Mouse (Mus musculus): Measurements from ENCODE around the gene Tmem30b.

The Tmem30b gene

DNA sequence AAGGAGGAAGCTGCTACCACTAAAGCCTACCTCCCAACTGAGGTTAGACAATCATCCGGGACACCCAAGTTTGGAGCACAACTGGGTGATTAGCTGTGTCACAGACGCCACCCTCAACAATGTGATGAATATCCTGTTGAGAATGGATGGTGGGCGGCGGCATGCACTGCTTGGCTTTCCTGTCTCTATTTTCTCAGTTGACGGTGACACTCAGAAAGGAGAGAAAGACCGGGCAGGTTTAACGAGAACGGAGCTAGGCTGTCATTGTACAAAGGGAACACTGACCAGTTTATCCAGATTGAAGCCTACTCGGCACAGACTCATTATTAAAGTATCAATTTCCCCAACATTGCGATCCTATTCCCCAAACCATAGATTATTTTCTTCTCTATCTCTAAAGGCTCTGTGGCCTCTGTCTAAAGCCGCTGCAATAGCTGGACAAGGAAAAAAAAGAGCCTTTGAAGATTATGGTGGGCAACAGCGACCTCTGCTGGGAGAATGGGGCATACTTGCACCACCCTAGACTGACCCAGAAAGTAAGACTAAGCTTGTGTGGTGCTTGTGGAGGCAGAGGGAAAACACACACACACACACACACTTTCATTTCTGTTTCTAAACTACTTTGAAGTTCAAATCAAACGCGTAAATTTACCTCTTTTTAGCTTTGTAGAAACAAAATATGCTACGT lies 29.0 kb downstream of the Tmem30b start:
- peak; percentile 67 for DNase-seq (ENCODE audit: low read depth, low spot score)

DNA sequence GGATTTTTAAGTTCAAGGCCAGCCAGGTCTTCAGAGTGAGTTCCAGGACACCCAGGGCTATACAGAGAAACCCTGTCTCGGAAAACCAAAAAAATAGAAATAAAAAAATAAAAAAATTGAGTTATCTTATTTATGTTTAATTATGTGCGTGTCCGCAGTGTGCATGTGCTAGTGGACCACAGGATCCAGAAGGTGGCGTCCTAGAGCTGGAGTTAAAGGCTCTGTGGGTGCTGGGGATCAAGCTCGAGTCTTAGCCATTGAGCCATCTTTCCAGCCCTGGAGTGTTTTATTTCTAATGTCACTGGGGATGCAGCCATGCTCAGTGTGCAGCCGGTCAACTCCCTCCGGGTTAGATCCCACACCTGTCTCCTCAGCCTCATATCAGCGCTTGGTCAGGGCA lies 29.7 kb downstream of the Tmem30b start:
- no peak for DNase-seq (ENCODE audit: low read depth, low spot score)

DNA sequence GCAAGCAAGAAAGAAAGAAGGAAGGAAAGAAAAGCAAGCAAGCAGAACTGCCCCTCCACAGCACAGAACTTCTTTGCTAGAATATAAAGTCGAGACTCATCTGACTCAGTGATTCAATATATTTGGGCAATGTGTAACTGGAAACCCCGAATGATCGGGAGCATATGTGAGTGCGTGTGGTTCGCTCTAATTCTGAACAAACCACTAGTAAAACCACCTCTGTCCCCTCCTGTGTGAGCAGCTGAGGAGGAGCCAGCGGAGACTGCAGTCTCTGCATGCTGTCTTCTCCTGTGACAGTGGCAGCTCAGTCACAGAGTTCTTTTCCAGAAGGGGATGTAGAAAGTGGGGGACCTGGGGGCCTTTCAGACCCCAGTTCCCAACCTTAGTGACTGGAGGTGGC lies 31.5 kb downstream of the Tmem30b start:
- no peak for DNase-seq (ENCODE audit: low read depth, low spot score)

DNA sequence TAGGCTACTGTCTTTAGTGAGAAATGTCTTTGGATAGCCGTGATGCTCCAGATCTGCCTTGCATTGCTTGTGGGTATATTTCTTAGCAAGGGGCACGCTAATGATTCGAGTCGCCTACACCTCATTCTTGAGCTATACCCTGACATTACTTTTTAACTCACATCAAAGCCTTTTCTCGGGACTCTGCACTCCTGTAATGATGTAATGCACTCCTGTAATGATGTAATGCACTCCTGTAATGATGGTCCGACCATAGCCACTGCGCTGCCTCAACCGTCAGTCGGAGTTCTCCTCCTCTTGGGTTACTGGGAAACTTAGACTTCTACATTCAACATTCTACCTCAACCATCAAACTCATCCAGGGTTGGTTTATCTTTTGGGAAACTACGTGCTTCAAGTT lies 32.2 kb downstream of the Tmem30b start:
- no peak for DNase-seq (ENCODE audit: low read depth, low spot score)

DNA sequence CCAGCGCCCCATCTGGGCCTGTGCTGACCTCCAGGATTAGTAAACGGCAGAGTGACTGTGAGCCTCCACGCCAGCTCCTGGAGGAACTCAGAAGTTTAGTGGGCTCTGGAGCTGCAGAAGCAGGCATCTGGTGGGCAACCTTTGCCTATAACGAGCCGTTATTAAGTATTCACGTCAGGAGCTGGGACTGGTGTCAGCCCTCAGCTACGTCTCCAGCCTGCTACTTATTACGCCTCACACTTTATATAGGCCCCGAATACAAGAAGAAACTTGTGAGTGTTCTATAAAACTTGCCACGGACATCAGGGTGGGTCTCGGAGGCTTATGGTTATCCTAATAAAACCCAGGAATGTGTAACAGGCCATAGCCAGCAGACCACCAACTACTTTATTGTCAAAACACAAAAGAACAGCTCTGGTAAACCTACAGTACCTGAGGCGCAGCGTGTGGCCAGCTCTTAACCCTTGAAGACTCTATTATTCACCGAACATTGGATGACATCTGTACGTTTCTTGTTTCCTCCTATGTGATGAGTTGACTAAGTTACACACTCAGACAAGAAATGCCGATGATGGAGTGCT lies 34.6 kb downstream of the Tmem30b start:
- DNase-seq (ENCODE audit: low read depth, low spot score) = no peak

DNA sequence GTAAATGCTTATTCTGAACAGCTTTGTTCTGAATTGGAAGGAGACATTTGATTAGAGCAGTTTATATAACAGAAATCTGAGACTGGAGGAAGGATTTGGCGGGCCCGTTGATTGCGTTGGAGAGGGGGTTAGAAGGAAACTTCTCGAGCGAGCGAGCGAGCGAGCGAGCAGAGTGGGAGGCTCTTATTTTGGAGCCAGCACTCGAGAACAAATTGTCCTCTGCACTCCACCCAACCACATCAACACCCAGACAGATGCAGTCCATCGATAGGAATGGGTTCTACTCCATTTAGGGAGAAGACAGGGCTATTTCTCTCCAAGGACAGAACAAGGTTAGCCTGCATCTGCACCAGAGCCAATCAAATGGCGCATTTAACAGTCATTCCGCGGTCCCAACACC lies 39.1 kb downstream of the Tmem30b start:
- no peak for DNase-seq (ENCODE audit: low read depth, low spot score)

DNA sequence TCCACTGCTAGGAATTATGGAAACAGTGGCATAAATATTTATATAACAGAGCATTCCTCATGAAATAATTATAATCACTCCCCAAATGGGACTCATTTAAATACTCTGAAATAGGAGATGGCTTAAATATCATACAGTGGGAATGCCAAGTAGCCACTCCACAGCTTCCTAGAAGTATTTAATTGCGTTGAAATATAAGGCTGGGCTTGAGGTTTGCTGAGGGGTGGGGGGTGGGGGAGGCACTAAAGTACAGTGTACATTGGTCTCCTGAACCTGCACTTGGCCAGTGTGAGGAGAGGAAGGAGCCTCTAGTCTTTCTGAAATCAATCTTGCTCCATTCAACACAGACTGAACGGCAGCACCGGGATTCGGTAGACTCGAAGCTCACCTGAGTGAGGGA lies 39.5 kb downstream of the Tmem30b start:
- no peak for DNase-seq (ENCODE audit: low read depth, low spot score)

DNA sequence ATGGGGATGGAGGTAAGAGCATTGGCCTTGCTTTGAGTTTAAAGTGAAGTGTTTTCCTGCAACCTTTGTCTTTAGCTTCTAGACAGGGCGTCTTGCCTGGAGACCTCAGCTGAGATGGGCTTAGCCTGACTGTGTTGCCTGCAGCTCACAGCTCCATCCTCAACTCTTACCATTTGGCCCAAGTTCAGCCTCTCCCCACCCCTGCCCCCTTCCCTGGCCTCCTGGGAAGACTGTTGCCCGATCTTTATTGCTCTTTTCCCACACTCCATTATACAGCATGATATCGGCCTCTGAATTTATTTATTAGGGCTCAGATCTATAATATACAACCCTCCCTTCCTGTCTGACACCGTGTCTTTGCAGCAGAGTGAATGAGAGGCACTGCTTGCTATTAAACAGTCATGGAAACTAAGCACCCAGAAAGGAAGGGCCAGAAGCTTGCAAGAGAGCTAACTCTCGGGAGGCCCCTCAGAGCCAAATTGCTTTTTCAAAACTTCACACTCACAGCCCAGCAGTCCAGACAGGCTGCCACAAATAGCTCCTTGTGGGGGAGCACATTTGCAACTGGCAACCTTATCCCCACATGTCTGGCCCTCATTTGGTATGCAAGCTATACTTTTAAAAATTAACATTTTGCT lies 45.4 kb downstream of the Tmem30b start:
- no peak for DNase-seq (ENCODE audit: low read depth, low spot score)

DNA sequence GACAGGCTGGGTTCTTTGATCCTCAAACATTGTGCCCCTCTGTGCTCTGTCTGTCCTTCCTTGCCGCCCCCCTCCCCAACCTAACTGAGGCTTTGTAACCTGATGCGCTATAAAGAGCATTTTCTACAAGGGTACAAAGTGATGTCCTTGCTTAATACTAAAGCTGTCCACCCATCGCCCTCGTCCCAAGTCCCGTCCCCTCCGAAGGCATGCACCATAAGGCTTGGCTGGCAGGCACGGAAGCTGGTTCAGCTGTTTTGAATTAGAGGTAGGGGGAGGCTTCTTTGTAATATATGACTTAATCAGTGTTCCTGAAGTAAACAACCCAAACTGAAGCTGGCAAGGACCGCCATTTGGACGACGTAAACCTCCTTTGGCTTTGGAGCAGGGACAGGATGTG lies 51.0 kb downstream of the Tmem30b start:
- DNase-seq (ENCODE audit: low read depth, low spot score) = no peak

DNA sequence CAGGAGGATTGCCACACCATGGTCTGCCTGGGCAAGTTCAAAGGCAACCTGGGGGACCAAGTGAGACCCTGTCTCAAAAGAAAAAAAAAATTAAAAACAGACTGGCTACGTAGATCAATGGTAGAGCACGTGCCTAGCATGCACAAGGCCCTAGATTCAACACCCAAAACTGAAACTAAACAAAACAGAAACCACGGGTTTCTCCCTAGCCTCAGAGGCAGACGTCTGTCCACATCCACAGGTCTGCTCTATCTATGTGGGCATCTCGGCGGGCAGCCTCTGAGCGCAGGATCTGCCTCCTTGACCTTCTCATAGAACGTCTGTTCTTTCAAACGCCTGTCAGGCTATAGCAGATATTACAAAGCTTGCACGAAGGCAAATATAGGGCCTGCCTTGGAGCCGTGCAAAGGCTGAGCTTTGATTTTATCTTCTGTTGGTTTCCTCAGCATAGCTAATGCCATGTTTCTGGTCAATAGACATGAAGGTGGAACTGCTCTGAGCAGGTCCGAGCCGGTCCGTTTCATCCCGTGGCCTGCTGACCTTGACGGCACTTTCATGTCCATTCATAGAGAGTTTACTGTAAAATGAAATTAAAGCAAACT lies 52.2 kb downstream of the Tmem30b start:
- no peak for DNase-seq (ENCODE audit: low read depth, low spot score)
